Mouse (Mus musculus) lung, postnatal 14 days (tissue): ENCODE measurements around the gene Prr14.
A peak's percentile ranks its signal among the peaks of the same experiment; 100 is the strongest.

ENCODE experiments used
- DNase-seq: peaks from one replicate; pipeline ENCODE4 v3.0.0; 2021

The Prr14 gene

DNA sequence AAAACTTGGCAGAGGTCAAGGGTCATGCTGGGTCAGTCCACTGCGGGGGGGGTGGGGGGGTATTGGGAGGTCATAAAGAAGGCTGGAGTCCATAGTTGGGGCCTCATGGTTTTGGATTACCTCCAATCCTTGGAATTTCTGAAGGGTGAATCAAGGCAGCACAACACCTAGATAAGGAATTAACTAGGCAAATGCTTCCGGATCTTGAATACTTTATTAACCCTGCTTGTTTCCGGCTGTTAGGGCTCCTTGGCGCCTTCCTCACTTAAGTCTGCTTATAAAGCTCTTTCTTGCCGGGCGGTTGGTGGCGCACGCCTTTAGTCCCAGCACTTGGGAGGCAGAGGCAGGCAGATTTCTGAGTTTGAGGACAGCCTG is 53.6 kb downstream of the Prr14 start:
- peak; percentile 22 for DNase-seq

DNA sequence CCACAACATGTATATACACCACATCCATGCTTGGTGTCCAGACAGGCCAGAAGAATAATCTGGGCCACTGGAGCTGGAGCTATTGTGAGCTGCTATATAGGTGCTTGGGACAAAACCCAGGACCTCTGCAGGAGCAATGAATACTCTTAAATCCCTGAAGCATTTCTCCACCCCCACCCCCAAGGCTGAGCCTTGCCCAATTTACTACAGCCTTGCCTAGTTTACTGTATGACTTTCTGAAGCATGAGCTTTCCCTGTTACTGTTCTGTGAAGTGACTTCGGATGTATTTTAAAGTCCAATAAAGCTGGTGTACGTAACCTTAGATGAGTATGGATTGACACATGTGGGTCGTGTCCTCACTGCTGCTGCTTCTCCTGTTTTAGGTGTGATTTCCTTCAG is 54.4 kb downstream of the Prr14 start:
- no peak for DNase-seq

DNA sequence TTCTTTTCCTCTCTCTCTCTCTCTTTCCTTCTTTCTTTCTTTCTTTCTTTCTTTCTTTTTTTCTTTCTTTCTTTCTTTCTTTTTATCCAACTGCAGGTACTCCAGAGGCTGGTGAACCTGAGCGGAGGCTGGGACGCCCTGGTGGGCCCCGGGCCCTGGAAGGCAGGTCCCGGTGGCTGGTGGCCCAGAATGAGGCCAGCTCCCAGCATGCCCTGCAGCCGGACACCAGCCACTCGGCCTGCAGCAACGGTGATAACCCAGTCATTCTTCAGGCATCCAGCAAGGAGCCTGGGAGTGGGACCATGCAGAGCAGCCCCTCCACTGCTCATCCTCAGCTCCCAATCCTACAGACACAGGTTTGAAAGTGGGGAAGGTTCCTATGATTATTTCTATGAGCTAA is 56.4 kb downstream of the Prr14 start:
- no peak for DNase-seq

DNA sequence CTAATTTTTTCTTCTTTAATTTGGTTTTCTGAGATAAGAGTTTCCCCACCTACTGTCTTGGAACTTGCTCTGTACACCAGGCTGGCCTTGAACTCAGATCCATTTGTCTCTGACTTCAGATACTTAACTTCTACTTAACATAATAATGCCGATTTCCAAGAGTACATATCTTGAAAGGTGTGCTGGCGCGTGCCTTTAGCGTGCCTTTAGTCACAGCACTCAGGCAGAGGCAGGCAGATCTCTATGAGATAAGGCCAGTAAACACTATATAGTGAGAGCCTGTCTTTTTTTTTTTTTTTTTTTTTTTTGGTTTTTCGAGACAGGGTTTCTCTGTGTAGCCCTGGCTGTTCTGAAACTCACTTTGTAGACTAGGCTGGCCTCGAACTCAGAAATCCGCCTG is 56.9 kb downstream of the Prr14 start:
- DNase-seq: no peak

DNA sequence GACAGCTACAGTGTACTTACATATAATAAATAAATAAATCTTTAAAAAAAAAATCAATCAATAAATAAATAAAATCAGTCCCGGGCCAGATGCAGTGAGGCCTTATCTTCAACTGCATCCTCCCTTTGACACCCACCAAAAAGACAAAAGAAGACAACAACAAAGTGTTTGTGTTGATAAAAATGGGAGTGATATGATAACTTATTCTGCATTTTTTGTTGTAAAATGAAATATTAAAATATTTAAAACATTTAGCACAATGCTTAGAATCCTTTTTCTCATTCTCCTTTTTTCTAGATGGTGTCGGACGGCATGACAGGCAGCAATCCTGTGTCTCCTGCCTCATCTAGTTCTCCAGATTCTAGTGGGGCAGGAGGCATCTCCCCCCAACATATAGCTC is 59.9 kb downstream of the Prr14 start, which contains the start of gene Gm42715:
Gene Gm42715 (plus strand): TSS at position 301 of the 400 bp plus-strand sequence.
- DNase-seq: no peak
